Mouse (Mus musculus): ENCODE measurements at regions not wholly inside any gene's neighbourhood (a gene's known extent, or its start where the extent isn't known, plus 50 kb on each side); places are given as distances from the start of the nearest gene placed in this dataset.
"Not testable (repeated sequence)": the region's sequence is repeated elsewhere in the genome, so short reads cannot be mapped to it uniquely, and the experiment has no call there.

GRCm38 (mm10) chr12:115861759-115862158, 185.8 kb upstream of the Zfp386 start:
- not testable (repeated sequence) for ATAC-seq (replicated peaks; ENCODE audit: low FRiP score, low TSS enrichment, poor library complexity, severe bottlenecking)

GRCm38 (mm10) chr12:115865059-115865756, 182.3 kb upstream of the Zfp386 start:
- peak; percentile 44; the same call in 1 of the 2 replicates for ATAC-seq (replicated peaks; ENCODE audit: low FRiP score, low TSS enrichment, poor library complexity, severe bottlenecking)

- ATAC-seq (replicated peaks; ENCODE audit: low FRiP score, low TSS enrichment, poor library complexity, severe bottlenecking): not testable (repeated sequence)
Observed at GRCm38 (mm10) chr12:115868631-115869030, 178.9 kb upstream of the Zfp386 start.

GRCm38 (mm10) chr12:115872451-115872850, 175.1 kb upstream of the Zfp386 start:
- peak; percentile 97 for ATAC-seq (replicated peaks; ENCODE audit: low FRiP score, low TSS enrichment, poor library complexity, severe bottlenecking)

GRCm38 (mm10) chr12:115873976-115874375, 173.5 kb upstream of the Zfp386 start:
- ATAC-seq (replicated peaks; ENCODE audit: low FRiP score, low TSS enrichment, poor library complexity, severe bottlenecking): not testable (repeated sequence)

- ATAC-seq (replicated peaks; ENCODE audit: low FRiP score, low TSS enrichment, poor library complexity, severe bottlenecking): no peak
Observed at GRCm38 (mm10) chr12:115883719-115884118, 163.8 kb upstream of the Zfp386 start.

- ATAC-seq (replicated peaks; ENCODE audit: low FRiP score, low TSS enrichment, poor library complexity, severe bottlenecking): no peak
Observed at GRCm38 (mm10) chr12:115887976-115888375, 159.5 kb upstream of the Zfp386 start.

- ATAC-seq (replicated peaks; ENCODE audit: low FRiP score, low TSS enrichment, poor library complexity, severe bottlenecking): not testable (repeated sequence)
Observed at GRCm38 (mm10) chr12:115892656-115893055, 154.9 kb upstream of the Zfp386 start.

GRCm38 (mm10) chr12:115912226-115912625, 135.3 kb upstream of the Zfp386 start:
- ATAC-seq (replicated peaks; ENCODE audit: low FRiP score, low TSS enrichment, poor library complexity, severe bottlenecking): not testable (repeated sequence)

GRCm38 (mm10) chr12:115915420-115915819, 132.1 kb upstream of the Zfp386 start:
- ATAC-seq (replicated peaks; ENCODE audit: low FRiP score, low TSS enrichment, poor library complexity, severe bottlenecking): 0 out of 2 replicates have a peak, but pooled peaks have one; percentile 44

- not testable (repeated sequence) for ATAC-seq (replicated peaks; ENCODE audit: low FRiP score, low TSS enrichment, poor library complexity, severe bottlenecking)
Observed at GRCm38 (mm10) chr12:115920119-115920518, 127.4 kb upstream of the Zfp386 start.

GRCm38 (mm10) chr12:115923999-115924398, 123.5 kb upstream of the Zfp386 start:
- peak; percentile 96 for ATAC-seq (replicated peaks; ENCODE audit: low FRiP score, low TSS enrichment, poor library complexity, severe bottlenecking)

- ATAC-seq (replicated peaks; ENCODE audit: low FRiP score, low TSS enrichment, poor library complexity, severe bottlenecking): not testable (repeated sequence)
Observed at GRCm38 (mm10) chr12:115925542-115925941, 122.0 kb upstream of the Zfp386 start.

- ATAC-seq (replicated peaks; ENCODE audit: low FRiP score, low TSS enrichment, poor library complexity, severe bottlenecking): not testable (repeated sequence)
Observed at GRCm38 (mm10) chr12:115952325-115952724, 95.2 kb upstream of the Zfp386 start.

- 0 out of 2 replicates have a peak, but pooled peaks have one; percentile 50 for ATAC-seq (replicated peaks; ENCODE audit: low FRiP score, low TSS enrichment, poor library complexity, severe bottlenecking)
Observed at GRCm38 (mm10) chr12:115955477-115956177, 91.9 kb upstream of the Zfp386 start.

- not testable (repeated sequence) for ATAC-seq (replicated peaks; ENCODE audit: low FRiP score, low TSS enrichment, poor library complexity, severe bottlenecking)
Observed at GRCm38 (mm10) chr12:115963701-115964100, 83.8 kb upstream of the Zfp386 start.

GRCm38 (mm10) chr12:115967522-115967921, 80.0 kb upstream of the Zfp386 start:
- ATAC-seq (replicated peaks; ENCODE audit: low FRiP score, low TSS enrichment, poor library complexity, severe bottlenecking): peak; percentile 95

Measured in megakaryocyte-erythroid progenitor cell, adult 5-6 weeks (primary cell).